Mouse (Mus musculus) bone marrow macrophage, adult 2 months (primary cell): Measurements from ENCODE around the gene Trim25. TPM values are rescaled to one million over a fixed set of nuclear protein-coding genes. Genes with fewer than 3 reads are reported as not detected.

Experiments
- H3K27ac ChIP-seq: 2 replicates; pipeline ENCODE4 v1.5.1; 2012; ENCODE audit warnings: low read depth, low read length; ENCODE audit not compliant: insufficient read depth
- H3K4me1 ChIP-seq: 2 replicates; pipeline ENCODE4 v1.6.1; 2012; ENCODE audit warnings: low read length; ENCODE audit not compliant: control insufficient read depth, insufficient read depth
- H3K4me3 ChIP-seq: 2 replicates; pipeline ENCODE4 v1.5.1; 2012; ENCODE audit warnings: mild to moderate bottlenecking, low read length, moderate library complexity; ENCODE audit not compliant: insufficient read depth
- CTCF ChIP-seq: IDR thresholded peaks from 2 replicates; pipeline ENCODE4 v1.5.1; 2012; ENCODE audit warnings: low read depth, mild to moderate bottlenecking, low read length, moderate library complexity
- POLR2A ChIP-seq: IDR thresholded peaks from 2 replicates; pipeline ENCODE4 v1.6.1; 2012; ENCODE audit warnings: mild to moderate bottlenecking, low read depth, low read length, borderline replicate concordance
- polyA plus RNA-seq: library from polyadenylated mRNA; stranded (reverse); fragments of >200 nt; gene quantifications from 2 replicates; pipeline ENCODE4 v1.2.4, GENCODE M21; 2012; ENCODE audit not compliant: missing spikeins, insufficient read depth, insufficient read length

Gene Trim25
- polyA plus RNA-seq, 1 experiment = 95.7 TPM

- H3K4me1 ChIP-seq = no peaks in the 10 kb centered on the region
- no peak for TF ChIP-seq CTCF
- no peak for TF ChIP-seq POLR2A
- H3K4me3 ChIP-seq = no peak within 1 kb of the TSS
- no peak within 1 kb of the TSS for H3K27ac ChIP-seq
These were observed 32.3 kb upstream of the Trim25 start, which contains the start of gene Elobl for GRCm38 (mm10) chr11:88966881-88967361. TSS of gene Elobl (minus strand) at chr11:88966931.

- Histone ChIP-seq H3K4me1 (peaks cover 9% of the 10 kb centered on the region), H3K4me3 (no peak within 1 kb of the TSS), H3K27ac (no peak within 1 kb of the TSS)
- TF ChIP-seq CTCF (peak; percentile 35; the same call in 1 of the 2 replicates), POLR2A (0 out of 2 replicates have a peak, but pooled peaks have one; percentile 20)
These were observed 28.9 kb upstream of the Trim25 start, which contains the start of gene Coil for GRCm38 (mm10) chr11:88970202-88970732. TSS of gene Coil (plus strand) at chr11:88970252.

- peak overlapping the region; percentile 98 for H3K4me3 ChIP-seq
- TF ChIP-seq POLR2A (no peak), CTCF (peak; percentile 32; the same call in 1 of the 2 replicates)
- H3K4me1 ChIP-seq = peaks cover 9% of the 10 kb centered on the region
- H3K27ac ChIP-seq = peak overlapping the region; percentile 68
These were observed 25.1 kb upstream of the Trim25 start for GRCm38 (mm10) chr11:88973776-88974701.

- no peak overlapping the region for H3K27ac ChIP-seq
- TF ChIP-seq POLR2A = no peak
- peak; percentile 43 for TF ChIP-seq CTCF
- peaks cover 12% of the 10 kb centered on the region for H3K4me1 ChIP-seq
- no peak overlapping the region for H3K4me3 ChIP-seq
These were observed 22.9 kb upstream of the Trim25 start for GRCm38 (mm10) chr11:88976320-88976719.

GRCm38 (mm10) chr11:88977188-88977587 is 22.0 kb upstream of the Trim25 start:
- H3K4me3 ChIP-seq = no peak overlapping the region
- peaks cover 12% of the 10 kb centered on the region for H3K4me1 ChIP-seq
- TF ChIP-seq POLR2A (no peak), CTCF (no peak)
- no peak overlapping the region for H3K27ac ChIP-seq

- no peak overlapping the region for H3K27ac ChIP-seq
These were observed 17.8 kb upstream of the Trim25 start for GRCm38 (mm10) chr11:88981337-88981736.

GRCm38 (mm10) chr11:88986616-88987015 is 12.6 kb upstream of the Trim25 start:
- no peak overlapping the region for H3K4me3 ChIP-seq
- H3K4me1 ChIP-seq = peaks cover 10% of the 10 kb centered on the region
- no peak for TF ChIP-seq POLR2A
- TF ChIP-seq CTCF = no peak
- no peak overlapping the region for H3K27ac ChIP-seq

More at GRCm38 (mm10) chr11:88981337-88981736, 17.8 kb upstream of the Trim25 start:
- TF ChIP-seq CTCF (no peak), POLR2A (no peak)
- peaks cover 5% of the 10 kb centered on the region; the same call in 1 of the 2 replicates for H3K4me1 ChIP-seq
- no peak overlapping the region for H3K4me3 ChIP-seq

- H3K4me3 ChIP-seq = no peak overlapping the region
- H3K27ac ChIP-seq = no peak overlapping the region
- no peak for TF ChIP-seq POLR2A
- no peak for TF ChIP-seq CTCF
- peaks cover 11% of the 10 kb centered on the region for H3K4me1 ChIP-seq
These were observed 10.2 kb upstream of the Trim25 start for GRCm38 (mm10) chr11:88988956-88989355.

GRCm38 (mm10) chr11:88989530-88989929 is 9.6 kb upstream of the Trim25 start:
- H3K4me3 ChIP-seq = no peak overlapping the region
- TF ChIP-seq CTCF (no peak), POLR2A (no peak)
- H3K4me1 ChIP-seq = peaks cover 13% of the 10 kb centered on the region
- H3K27ac ChIP-seq = no peak overlapping the region

GRCm38 (mm10) chr11:88993186-88993585 is 6.0 kb upstream of the Trim25 start:
- no peak for TF ChIP-seq CTCF
- TF ChIP-seq POLR2A = no peak
- Histone ChIP-seq H3K27ac (no peak overlapping the region), H3K4me1 (peaks cover 29% of the 10 kb centered on the region), H3K4me3 (no peak overlapping the region)
